Mouse (Mus musculus): ENCODE measurements around the gene Trappc10. TPM values are rescaled to one million over a fixed set of nuclear protein-coding genes. Genes with fewer than 3 reads are reported as not detected.

Gene Trappc10
- polyA plus RNA-seq (2014; fragmentation: Nextera tagmentation; extraction: Ambion mirVana): 7.6 and 16.4 TPM in 2 replicates

DNA sequence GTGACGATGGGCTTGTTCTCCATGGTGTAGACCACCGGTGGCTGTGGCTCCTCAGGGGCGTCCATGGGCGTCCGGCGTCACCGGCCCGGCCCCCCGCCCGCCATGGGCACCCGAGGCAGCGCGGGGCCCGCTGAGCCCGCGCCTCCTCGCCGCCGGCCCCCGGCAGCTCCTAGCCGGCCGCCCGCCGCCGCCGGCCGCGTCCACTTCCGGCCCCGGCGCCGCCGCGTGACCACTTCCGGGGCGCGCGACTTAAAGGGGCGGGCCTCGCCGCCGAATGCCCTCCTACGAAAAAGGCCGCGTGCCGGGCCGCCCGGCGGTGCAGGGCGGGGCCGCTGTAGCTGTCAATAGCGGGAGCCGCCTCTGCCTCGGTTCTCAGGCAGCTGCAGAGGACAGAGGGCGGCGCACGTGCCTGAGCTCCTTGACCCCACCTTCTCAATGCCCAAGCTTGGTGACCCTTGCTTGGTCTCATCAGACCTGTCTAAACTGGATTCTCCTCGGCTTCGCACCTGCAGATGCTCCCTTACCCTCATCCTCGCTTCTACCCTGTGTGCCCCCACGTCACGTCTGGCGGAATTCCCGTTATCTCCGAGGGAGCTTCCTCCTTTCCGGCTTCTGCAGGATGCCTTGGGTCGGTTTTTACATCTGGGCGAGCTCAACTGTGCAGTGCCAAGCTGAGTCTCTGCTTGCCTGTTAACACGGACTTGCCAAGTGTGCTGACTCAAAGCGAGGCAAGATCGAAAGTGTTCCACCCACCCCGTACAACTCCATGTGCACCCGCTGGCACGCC, at the start of gene Trappc10:
Gene Trappc10, minus strand, starts transcription at position 204 of the 787 bp plus-strand sequence.
- peak within 1 kb of the TSS; percentile 94 for H3K4me3 ChIP-seq (ENCODE audit: low read depth, low read length)
- H3K36me3 ChIP-seq (ENCODE audit: control insufficient read depth, insufficient read depth, low read length): no peaks in the 10 kb centered on the region
- H3K4me1 ChIP-seq (ENCODE audit: control insufficient read depth, insufficient read depth, low read length): peaks cover 7% of the 10 kb centered on the region
- H3K9ac ChIP-seq (ENCODE audit: low read depth, low read length): peak within 1 kb of the TSS; percentile 82
- peak within 1 kb of the TSS; percentile 98 for H3K4me2 ChIP-seq
- 0 out of 2 replicates have a peak within 1 kb of the TSS, but pooled peaks have one; percentile 10 for H3K27ac ChIP-seq (ENCODE audit: low read depth, low read length)
- 0% methylated on average over 72 of the region's 74 CpGs for WGBS (ENCODE audit: insufficient replicate concordance)
- no peaks in the 10 kb centered on the region for H3K27me3 ChIP-seq (ENCODE audit: control insufficient read depth, insufficient read depth, low read length)
- ATAC-seq (replicated peaks; ENCODE audit: insufficient number of reproducible peaks, low FRiP score, low TSS enrichment): peak; percentile 94
- no peaks in the 10 kb centered on the region for H3K9me3 ChIP-seq (replicated peaks; ENCODE audit: control insufficient read depth, low read length)

DNA sequence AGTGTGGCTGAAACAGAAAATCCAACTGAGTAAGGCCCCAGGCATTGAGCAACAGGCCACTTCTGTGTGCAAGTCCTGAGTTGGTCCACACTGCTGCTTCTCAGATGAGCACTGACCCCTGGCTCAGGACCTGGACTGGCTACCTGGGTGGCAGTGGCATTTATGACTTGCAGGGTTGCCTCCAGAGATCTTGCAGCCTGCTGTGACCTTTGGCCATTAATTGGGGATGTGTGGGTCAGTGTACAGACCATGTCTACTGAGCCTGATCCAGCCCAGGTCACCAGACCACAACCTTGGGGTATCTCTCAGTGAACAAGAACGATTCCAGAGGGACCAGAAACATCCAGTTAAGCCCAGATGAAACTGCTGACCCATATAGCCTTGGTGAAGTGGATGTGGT, 49.1 kb upstream of the Trappc10 start:
- Histone ChIP-seq H3K9ac (ENCODE audit: low read depth, low read length) (no peak overlapping the region), H3K4me3 (ENCODE audit: low read depth, low read length) (no peak overlapping the region), H3K4me2 (no peak overlapping the region), H3K36me3 (ENCODE audit: control insufficient read depth, insufficient read depth, low read length) (no peaks in the 10 kb centered on the region), H3K9me3 (replicated peaks; ENCODE audit: control insufficient read depth, low read length) (no peaks in the 10 kb centered on the region), H3K27me3 (ENCODE audit: control insufficient read depth, insufficient read depth, low read length) (no peaks in the 10 kb centered on the region), H3K4me1 (ENCODE audit: control insufficient read depth, insufficient read depth, low read length) (peaks cover 15% of the 10 kb centered on the region), H3K27ac (ENCODE audit: low read depth, low read length) (no peak overlapping the region)
- no peak for ATAC-seq (replicated peaks; ENCODE audit: insufficient number of reproducible peaks, low FRiP score, low TSS enrichment)
- WGBS (ENCODE audit: insufficient replicate concordance): 61% methylated on average over 1 of the region's 1 CpGs

DNA sequence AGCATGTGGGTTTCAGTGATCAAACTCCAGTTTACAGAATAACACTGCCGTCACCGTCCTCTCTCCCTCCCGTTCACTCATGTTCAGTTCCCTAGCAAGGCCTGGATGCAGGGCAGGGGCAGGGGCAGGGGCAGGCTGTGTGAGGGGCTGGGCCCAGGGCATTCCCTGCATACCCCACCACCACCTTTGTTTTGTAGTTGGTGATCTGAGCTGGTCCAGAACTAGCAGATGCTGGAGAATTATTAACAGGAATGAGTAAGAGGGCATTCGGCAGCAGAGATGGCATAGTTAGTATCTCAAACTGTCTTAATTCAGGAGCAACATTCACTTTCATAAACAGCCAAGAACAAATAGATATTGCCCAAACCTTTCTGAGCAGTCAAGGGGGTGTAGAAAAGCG, 47.9 kb upstream of the Trappc10 start:
- Histone ChIP-seq H3K9ac (ENCODE audit: low read depth, low read length) (no peak overlapping the region), H3K4me1 (ENCODE audit: control insufficient read depth, insufficient read depth, low read length) (peaks cover 4% of the 10 kb centered on the region), H3K9me3 (replicated peaks; ENCODE audit: control insufficient read depth, low read length) (no peaks in the 10 kb centered on the region), H3K27ac (ENCODE audit: low read depth, low read length) (no peak overlapping the region), H3K4me2 (no peak overlapping the region), H3K36me3 (ENCODE audit: control insufficient read depth, insufficient read depth, low read length) (no peaks in the 10 kb centered on the region), H3K27me3 (ENCODE audit: control insufficient read depth, insufficient read depth, low read length) (no peaks in the 10 kb centered on the region), H3K4me3 (ENCODE audit: low read depth, low read length) (no peak overlapping the region)
- 91% methylated on average over 5 of the region's 5 CpGs for WGBS (ENCODE audit: insufficient replicate concordance)
- no peak for ATAC-seq (replicated peaks; ENCODE audit: insufficient number of reproducible peaks, low FRiP score, low TSS enrichment)

DNA sequence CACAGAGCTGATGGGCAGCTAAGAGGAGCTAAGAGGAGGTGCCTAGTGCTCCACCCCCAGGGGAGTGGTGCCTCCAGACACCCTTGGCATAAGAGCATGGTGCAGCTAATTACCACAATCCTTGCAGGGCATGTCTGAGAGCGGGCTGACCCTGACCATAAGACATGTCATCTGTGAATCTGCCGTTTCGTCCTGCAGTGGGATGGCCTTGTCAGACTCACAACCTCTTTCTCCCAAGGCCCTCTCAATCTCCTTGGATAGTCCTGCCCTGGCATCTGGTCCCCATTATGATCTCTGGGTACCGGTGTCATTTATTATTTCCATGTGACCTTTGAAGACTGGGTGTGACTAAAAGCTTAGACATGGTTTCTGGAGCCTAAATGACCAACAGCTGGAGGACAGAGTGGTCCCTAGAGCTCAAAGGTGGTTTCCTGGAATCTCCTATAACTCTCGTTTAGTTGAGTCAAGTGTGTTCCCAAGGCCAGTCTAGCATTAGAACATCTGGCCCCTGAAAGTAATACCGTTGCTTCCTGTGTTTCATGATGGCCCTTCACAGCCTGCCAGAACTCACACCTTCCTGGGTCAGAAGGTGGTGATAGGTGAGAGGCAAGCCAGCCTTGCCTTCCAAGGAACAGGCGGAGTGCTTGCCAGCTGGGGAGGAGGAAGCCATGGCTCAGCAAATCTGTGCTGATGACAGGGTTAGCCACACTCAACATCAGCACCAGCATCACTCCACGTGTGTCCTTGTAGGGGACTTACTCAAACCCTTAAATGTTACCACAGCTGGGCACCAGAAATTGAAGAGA, 46.5 kb upstream of the Trappc10 start:
- Histone ChIP-seq H3K4me2 (no peak overlapping the region), H3K36me3 (ENCODE audit: control insufficient read depth, insufficient read depth, low read length) (peaks cover 4% of the 10 kb centered on the region; the same call in 1 of the 2 replicates), H3K4me1 (ENCODE audit: control insufficient read depth, insufficient read depth, low read length) (no peaks in the 10 kb centered on the region), H3K4me3 (ENCODE audit: low read depth, low read length) (no peak overlapping the region), H3K9me3 (replicated peaks; ENCODE audit: control insufficient read depth, low read length) (no peaks in the 10 kb centered on the region), H3K27me3 (ENCODE audit: control insufficient read depth, insufficient read depth, low read length) (no peaks in the 10 kb centered on the region), H3K27ac (ENCODE audit: low read depth, low read length) (no peak overlapping the region), H3K9ac (ENCODE audit: low read depth, low read length) (no peak overlapping the region)
- ATAC-seq (replicated peaks; ENCODE audit: insufficient number of reproducible peaks, low FRiP score, low TSS enrichment): no peak
- 69% methylated on average over 8 of the region's 8 CpGs for WGBS (ENCODE audit: insufficient replicate concordance)

DNA sequence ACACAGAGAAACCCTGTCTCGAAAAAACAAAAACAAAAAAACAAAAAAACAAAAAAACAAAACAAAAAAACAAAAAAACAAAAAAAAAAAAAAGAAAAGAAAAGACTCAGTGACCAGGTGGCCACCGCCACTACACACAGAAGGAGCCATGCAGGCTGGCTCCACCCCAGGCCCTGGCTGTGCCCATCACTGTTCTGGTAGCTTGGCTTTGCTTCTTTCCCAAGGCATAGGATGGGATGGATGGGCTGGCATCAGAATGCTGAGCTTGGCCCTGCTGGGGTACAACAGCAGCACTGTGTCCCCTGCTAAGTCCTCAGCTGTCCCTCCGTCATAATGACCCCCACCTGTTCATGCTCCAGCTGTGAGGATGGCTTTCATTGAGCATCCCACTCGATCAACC, 44.5 kb upstream of the Trappc10 start:
- no peaks in the 10 kb centered on the region for H3K4me1 ChIP-seq (ENCODE audit: control insufficient read depth, insufficient read depth, low read length)
- no peak overlapping the region for H3K9ac ChIP-seq (ENCODE audit: low read depth, low read length)
- no peak overlapping the region for H3K27ac ChIP-seq (ENCODE audit: low read depth, low read length)
- H3K36me3 ChIP-seq (ENCODE audit: control insufficient read depth, insufficient read depth, low read length): peaks cover 8% of the 10 kb centered on the region; the same call in 1 of the 2 replicates
- H3K4me3 ChIP-seq (ENCODE audit: low read depth, low read length): no peak overlapping the region
- no peak overlapping the region for H3K4me2 ChIP-seq
- H3K9me3 ChIP-seq (replicated peaks; ENCODE audit: control insufficient read depth, low read length): no peaks in the 10 kb centered on the region
- 78% methylated on average over 4 of the region's 4 CpGs for WGBS (ENCODE audit: insufficient replicate concordance)
- no peak for ATAC-seq (replicated peaks; ENCODE audit: insufficient number of reproducible peaks, low FRiP score, low TSS enrichment)
- no peaks in the 10 kb centered on the region for H3K27me3 ChIP-seq (ENCODE audit: control insufficient read depth, insufficient read depth, low read length)

DNA sequence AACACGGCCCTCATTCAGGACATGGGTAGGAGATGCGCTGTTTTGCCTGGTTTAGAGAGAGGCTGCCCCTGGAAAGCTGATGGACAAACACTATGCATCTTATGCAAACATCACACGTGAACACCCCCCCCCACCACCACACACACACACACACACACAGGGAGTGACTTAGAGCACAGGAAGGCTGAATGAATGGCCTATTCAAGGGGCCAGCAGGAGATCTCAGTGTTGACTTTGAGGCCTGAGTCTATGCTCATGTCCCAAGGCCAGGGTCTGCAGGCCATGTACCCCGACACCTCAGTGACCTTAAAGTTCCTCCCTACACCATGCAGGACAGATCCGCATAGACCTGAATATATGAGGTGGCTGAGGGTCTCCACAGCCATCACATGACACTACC, 43.7 kb upstream of the Trappc10 start:
- 87% methylated on average over 5 of the region's 5 CpGs for WGBS (ENCODE audit: insufficient replicate concordance)
- H3K4me1 ChIP-seq (ENCODE audit: control insufficient read depth, insufficient read depth, low read length): no peaks in the 10 kb centered on the region
- peaks cover 8% of the 10 kb centered on the region; the same call in 1 of the 2 replicates for H3K36me3 ChIP-seq (ENCODE audit: control insufficient read depth, insufficient read depth, low read length)
- no peak overlapping the region for H3K4me2 ChIP-seq
- H3K27me3 ChIP-seq (ENCODE audit: control insufficient read depth, insufficient read depth, low read length): no peaks in the 10 kb centered on the region
- no peak overlapping the region for H3K9ac ChIP-seq (ENCODE audit: low read depth, low read length)
- H3K27ac ChIP-seq (ENCODE audit: low read depth, low read length): no peak overlapping the region
- H3K9me3 ChIP-seq (replicated peaks; ENCODE audit: control insufficient read depth, low read length): no peaks in the 10 kb centered on the region
- no peak overlapping the region for H3K4me3 ChIP-seq (ENCODE audit: low read depth, low read length)
- ATAC-seq (replicated peaks; ENCODE audit: insufficient number of reproducible peaks, low FRiP score, low TSS enrichment): no peak

DNA sequence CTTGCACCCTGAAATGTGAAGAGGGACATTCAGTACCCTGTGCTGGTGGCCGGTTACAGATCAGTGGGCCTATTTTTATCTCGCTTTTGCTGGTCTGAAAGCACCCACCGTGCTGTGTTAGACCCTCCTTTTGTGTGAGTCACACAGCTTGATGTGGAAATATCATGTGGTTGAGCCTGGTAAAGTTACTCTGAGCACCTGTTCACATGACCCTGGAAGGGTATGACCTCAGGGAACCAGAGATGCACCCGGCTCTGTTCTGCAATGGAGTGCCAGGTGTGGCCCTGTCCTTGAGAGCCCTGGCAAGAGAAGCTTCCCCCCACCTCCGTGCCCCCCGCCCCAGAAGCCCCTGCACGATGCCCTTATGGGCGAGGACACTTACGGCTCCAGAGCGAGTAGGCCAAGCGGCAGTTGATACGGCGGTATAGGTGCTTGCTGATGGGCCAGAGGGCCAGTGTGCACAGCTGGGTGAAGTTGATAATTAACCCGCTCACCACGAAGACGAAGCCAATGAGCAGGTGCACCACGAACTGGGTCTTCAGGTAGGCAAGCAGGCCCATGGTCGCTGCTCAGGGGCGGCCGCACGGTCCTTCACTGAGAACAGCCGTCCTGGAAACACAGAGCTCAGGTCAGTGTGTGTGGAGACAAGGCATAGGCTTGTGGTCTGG, 43.2 kb upstream of the Trappc10 start:
- no peak overlapping the region for H3K4me3 ChIP-seq (ENCODE audit: low read depth, low read length)
- no peaks in the 10 kb centered on the region for H3K4me1 ChIP-seq (ENCODE audit: control insufficient read depth, insufficient read depth, low read length)
- no peak overlapping the region for H3K4me2 ChIP-seq
- H3K9ac ChIP-seq (ENCODE audit: low read depth, low read length): no peak overlapping the region
- 90% methylated on average over 22 of the region's 22 CpGs for WGBS (ENCODE audit: insufficient replicate concordance)
- peaks cover 12% of the 10 kb centered on the region for H3K36me3 ChIP-seq (ENCODE audit: control insufficient read depth, insufficient read depth, low read length)
- no peaks in the 10 kb centered on the region for H3K27me3 ChIP-seq (ENCODE audit: control insufficient read depth, insufficient read depth, low read length)
- H3K9me3 ChIP-seq (replicated peaks; ENCODE audit: control insufficient read depth, low read length): no peaks in the 10 kb centered on the region
- ATAC-seq (replicated peaks; ENCODE audit: insufficient number of reproducible peaks, low FRiP score, low TSS enrichment): no peak
- H3K27ac ChIP-seq (ENCODE audit: low read depth, low read length): no peak overlapping the region

DNA sequence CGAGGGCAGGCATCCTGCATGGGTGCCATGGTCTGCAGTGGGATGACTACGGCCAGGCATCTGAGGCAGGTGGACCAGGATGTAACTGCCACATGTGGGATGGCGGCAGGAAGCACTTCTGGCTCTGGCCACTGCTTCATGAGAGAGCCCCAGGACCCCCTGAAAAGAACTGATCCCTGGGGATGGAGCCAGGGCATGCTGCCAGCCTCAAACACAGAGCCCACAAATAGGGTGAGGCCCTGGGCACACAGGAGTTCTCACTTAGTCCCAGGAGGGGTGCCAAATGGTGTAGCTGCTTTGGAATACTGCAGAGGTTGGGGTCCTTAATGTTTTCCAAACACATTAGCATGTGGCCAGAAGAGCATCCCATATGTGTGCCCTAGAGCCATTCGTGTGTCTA, 41.5 kb upstream of the Trappc10 start:
- WGBS (ENCODE audit: insufficient replicate concordance): 84% methylated on average over 4 of the region's 4 CpGs
- Histone ChIP-seq H3K27ac (ENCODE audit: low read depth, low read length) (no peak overlapping the region), H3K9me3 (replicated peaks; ENCODE audit: control insufficient read depth, low read length) (no peaks in the 10 kb centered on the region), H3K9ac (ENCODE audit: low read depth, low read length) (no peak overlapping the region), H3K4me1 (ENCODE audit: control insufficient read depth, insufficient read depth, low read length) (no peaks in the 10 kb centered on the region), H3K4me2 (no peak overlapping the region), H3K27me3 (ENCODE audit: control insufficient read depth, insufficient read depth, low read length) (no peaks in the 10 kb centered on the region), H3K4me3 (ENCODE audit: low read depth, low read length) (no peak overlapping the region), H3K36me3 (ENCODE audit: control insufficient read depth, insufficient read depth, low read length) (peaks cover 15% of the 10 kb centered on the region)
- ATAC-seq (replicated peaks; ENCODE audit: insufficient number of reproducible peaks, low FRiP score, low TSS enrichment): no peak

Measured in heart, embryonic 11.5 days (tissue).